Mouse (Mus musculus): Measurements from ENCODE around the gene Cbx7. TPM values are rescaled to one million over a fixed set of nuclear protein-coding genes. Genes with fewer than 3 reads are reported as not detected.

Gene Cbx7
- polyA plus RNA-seq, 1 experiment from 2014 or later, result 4.5 TPM

GRCm38 (mm10) chr15:80004644-80005340 lies 33.9 kb upstream of the Cbx7 start:
- DNase-seq (ENCODE audit: low spot score) (peak; percentile 74), ATAC-seq (peak; percentile 81)
- H3K36me3 ChIP-seq (ENCODE audit: insufficient read depth, low read length), result peaks cover 4% of the 10 kb centered on the region; the same call in 1 of the 2 replicates
- no peak overlapping the region; the same call in 1 of the 2 replicates for H3K4me2 ChIP-seq (replicated peaks; ENCODE audit: low read depth, low read length)
- no peak overlapping the region for H3K9ac ChIP-seq (replicated peaks; ENCODE audit: low read depth)
- H3K9me3 ChIP-seq (ENCODE audit: low read length), result no peaks in the 10 kb centered on the region
- no peak overlapping the region for H3K4me3 ChIP-seq (ENCODE audit: low read depth, low read length)
- H3K27me3 ChIP-seq (replicated peaks; ENCODE audit: insufficient read depth, low read length), result no peaks in the 10 kb centered on the region
- WGBS, result 14% methylated on average over 14 of the region's 14 CpGs
- TF ChIP-seq EP300 (IDR thresholded peaks at IDR 0.05) (peak; percentile 71), CTCF (IDR thresholded peaks at IDR 0.05) (no peak)
- H3K27ac ChIP-seq (ENCODE audit: low read length), result peak overlapping the region; percentile 64; the same call in 1 of the 2 replicates
- H3K4me1 ChIP-seq (ENCODE audit: insufficient read depth, low read depth, low read length), result peaks cover 15% of the 10 kb centered on the region

DNA sequence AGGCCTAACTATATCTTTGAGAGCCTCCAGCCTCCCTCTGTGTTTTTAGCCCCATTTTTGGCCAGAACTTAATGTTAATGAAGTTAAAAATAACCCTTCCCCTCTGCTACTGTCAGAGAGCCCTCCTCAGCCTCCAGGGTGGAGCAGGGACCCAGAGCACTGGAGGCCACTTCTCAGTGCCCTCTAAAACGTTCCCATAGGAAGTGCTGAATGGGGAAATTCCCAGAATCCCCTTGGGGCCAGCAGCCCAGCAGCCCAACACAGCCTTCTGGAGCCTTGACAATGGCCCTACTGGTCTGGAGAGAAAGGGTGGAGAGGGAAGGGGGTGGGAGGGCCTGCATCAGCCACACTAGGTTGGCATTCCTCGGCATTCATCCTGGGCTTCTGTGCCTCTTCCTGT lies 32.7 kb upstream of the Cbx7 start:
- ATAC-seq (no peak), DNase-seq (ENCODE audit: low spot score) (no peak)
- peaks cover 4% of the 10 kb centered on the region; the same call in 1 of the 2 replicates for H3K36me3 ChIP-seq (ENCODE audit: insufficient read depth, low read length)
- H3K9ac ChIP-seq (replicated peaks; ENCODE audit: low read depth), result no peak overlapping the region
- H3K9me3 ChIP-seq (ENCODE audit: low read length), result no peaks in the 10 kb centered on the region
- H3K4me3 ChIP-seq (ENCODE audit: low read depth, low read length), result no peak overlapping the region
- peaks cover 15% of the 10 kb centered on the region for H3K4me1 ChIP-seq (ENCODE audit: insufficient read depth, low read depth, low read length)
- no peak for TF ChIP-seq EP300 (IDR thresholded peaks at IDR 0.05)
- no peak for TF ChIP-seq CTCF (IDR thresholded peaks at IDR 0.05)
- H3K27me3 ChIP-seq (replicated peaks; ENCODE audit: insufficient read depth, low read length), result no peaks in the 10 kb centered on the region
- whole genome bisulfite sequencing, result 46% methylated on average over 2 of the region's 2 CpGs
- no peak overlapping the region for H3K4me2 ChIP-seq (replicated peaks; ENCODE audit: low read depth, low read length)
- H3K27ac ChIP-seq (ENCODE audit: low read length), result 0 out of 2 replicates have a peak overlapping the region, but pooled peaks have one; percentile 60

DNA sequence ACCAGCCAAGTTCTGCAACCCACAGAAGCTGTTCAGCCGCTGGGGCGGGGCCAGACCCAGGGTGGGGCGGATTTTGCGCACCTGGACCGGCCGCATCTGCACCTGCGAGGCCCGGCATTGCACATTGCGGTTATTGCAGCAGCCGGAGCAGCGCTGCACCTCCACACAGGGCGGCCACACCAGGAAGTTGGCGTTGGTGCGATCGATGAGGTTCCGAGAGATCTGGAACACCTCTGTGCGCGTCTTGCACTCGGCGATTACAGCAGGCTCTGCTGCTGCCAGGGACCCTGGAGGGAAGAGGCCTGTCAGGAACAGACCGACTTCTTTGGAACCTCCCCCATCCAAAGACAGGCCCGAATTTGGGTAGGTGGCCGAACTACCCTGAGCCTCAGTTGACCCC lies 30.7 kb upstream of the Cbx7 start:
- TF ChIP-seq EP300 (IDR thresholded peaks at IDR 0.05) (no peak), CTCF (IDR thresholded peaks at IDR 0.05) (no peak)
- Histone ChIP-seq H3K27me3 (replicated peaks; ENCODE audit: insufficient read depth, low read length) (no peaks in the 10 kb centered on the region), H3K36me3 (ENCODE audit: insufficient read depth, low read length) (peaks cover 4% of the 10 kb centered on the region; the same call in 1 of the 2 replicates), H3K9me3 (ENCODE audit: low read length) (no peaks in the 10 kb centered on the region), H3K27ac (ENCODE audit: low read length) (no peak overlapping the region), H3K9ac (replicated peaks; ENCODE audit: low read depth) (no peak overlapping the region), H3K4me2 (replicated peaks; ENCODE audit: low read depth, low read length) (no peak overlapping the region), H3K4me1 (ENCODE audit: insufficient read depth, low read depth, low read length) (peaks cover 15% of the 10 kb centered on the region), H3K4me3 (ENCODE audit: low read depth, low read length) (no peak overlapping the region)
- no peak for ATAC-seq
- no peak for DNase-seq (ENCODE audit: low spot score)
- 82% methylated on average over 23 of the region's 23 CpGs for WGBS

DNA sequence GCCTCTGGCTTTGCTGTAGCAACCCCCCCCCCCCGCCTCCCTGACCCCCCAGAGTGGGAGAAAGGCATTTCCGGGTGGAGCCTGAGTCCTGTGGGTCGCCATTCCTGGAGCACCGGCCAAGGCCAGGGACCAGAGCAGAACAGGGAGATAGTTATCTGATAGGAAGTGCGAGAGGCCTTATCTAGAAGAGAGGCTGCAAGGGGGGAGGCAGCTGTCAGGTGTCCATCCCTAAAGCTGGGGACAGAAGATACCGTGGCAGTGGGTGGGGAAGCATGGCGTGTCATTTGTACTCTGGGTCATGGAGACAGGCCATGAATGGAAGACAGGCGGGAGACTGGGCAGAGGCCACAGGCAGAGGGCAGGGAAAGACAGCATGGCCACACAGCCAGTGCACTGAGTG lies 29.8 kb upstream of the Cbx7 start:
- peaks cover 4% of the 10 kb centered on the region; the same call in 1 of the 2 replicates for H3K36me3 ChIP-seq (ENCODE audit: insufficient read depth, low read length)
- no peak overlapping the region for H3K9ac ChIP-seq (replicated peaks; ENCODE audit: low read depth)
- WGBS, result 38% methylated on average over 8 of the region's 8 CpGs
- 0 out of 2 replicates have a peak, but pooled peaks have one; percentile 1 for TF ChIP-seq CTCF (IDR thresholded peaks at IDR 0.05)
- TF ChIP-seq EP300 (IDR thresholded peaks at IDR 0.05), result peak; percentile 55; the same call in 1 of the 2 replicates
- no peak overlapping the region for H3K27ac ChIP-seq (ENCODE audit: low read length)
- DNase-seq (ENCODE audit: low spot score), result peak; percentile 59
- H3K4me2 ChIP-seq (replicated peaks; ENCODE audit: low read depth, low read length), result no peak overlapping the region
- H3K4me3 ChIP-seq (ENCODE audit: low read depth, low read length), result no peak overlapping the region
- ATAC-seq, result peak; percentile 38
- H3K9me3 ChIP-seq (ENCODE audit: low read length), result no peaks in the 10 kb centered on the region
- H3K4me1 ChIP-seq (ENCODE audit: insufficient read depth, low read depth, low read length), result peaks cover 8% of the 10 kb centered on the region; the same call in 1 of the 2 replicates
- no peaks in the 10 kb centered on the region for H3K27me3 ChIP-seq (replicated peaks; ENCODE audit: insufficient read depth, low read length)

- Histone ChIP-seq H3K27ac (ENCODE audit: low read length) (peak overlapping the region; percentile 20; the same call in 1 of the 2 replicates), H3K4me2 (replicated peaks; ENCODE audit: low read depth, low read length) (no peak overlapping the region), H3K4me3 (ENCODE audit: low read depth, low read length) (no peak overlapping the region), H3K27me3 (replicated peaks; ENCODE audit: insufficient read depth, low read length) (no peaks in the 10 kb centered on the region), H3K9me3 (ENCODE audit: low read length) (no peaks in the 10 kb centered on the region), H3K36me3 (ENCODE audit: insufficient read depth, low read length) (peaks cover 4% of the 10 kb centered on the region; the same call in 1 of the 2 replicates), H3K9ac (replicated peaks; ENCODE audit: low read depth) (no peak overlapping the region), H3K4me1 (ENCODE audit: insufficient read depth, low read depth, low read length) (no peaks in the 10 kb centered on the region)
- peak; percentile 68 for ATAC-seq
- WGBS, result 28% methylated on average over 3 of the region's 3 CpGs
- no peak for DNase-seq (ENCODE audit: low spot score)
- no peak for TF ChIP-seq CTCF (IDR thresholded peaks at IDR 0.05)
- no peak for TF ChIP-seq EP300 (IDR thresholded peaks at IDR 0.05)
Measured at GRCm38 (mm10) chr15:79997988-79998387, 27.1 kb upstream of the Cbx7 start.

DNA sequence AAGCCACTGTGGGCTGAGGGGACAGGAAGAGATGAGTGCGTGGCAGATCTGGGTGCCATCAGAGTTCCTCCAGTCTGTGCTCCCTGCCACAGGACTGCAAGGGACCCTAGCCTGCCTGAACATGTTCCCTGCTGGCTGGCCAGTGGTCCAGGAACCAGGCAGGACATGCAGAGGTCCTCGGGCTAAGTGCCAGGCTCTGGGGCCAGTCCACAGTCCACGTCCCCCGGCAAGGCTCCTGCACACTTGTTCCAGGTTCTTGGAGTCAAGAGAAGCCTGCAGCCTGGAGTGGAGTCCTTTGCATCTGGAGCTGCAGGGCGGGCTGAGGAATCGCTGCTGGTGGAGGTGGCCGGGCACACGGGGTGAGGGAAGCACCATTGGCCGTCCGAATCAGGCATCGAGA lies 25.9 kb upstream of the Cbx7 start:
- TF ChIP-seq EP300 (IDR thresholded peaks at IDR 0.05), result no peak
- no peak for TF ChIP-seq CTCF (IDR thresholded peaks at IDR 0.05)
- WGBS, result 89% methylated on average over 11 of the region's 11 CpGs

More for the DNA sequence above, 25.9 kb upstream of the Cbx7 start:
- Histone ChIP-seq H3K36me3 (ENCODE audit: insufficient read depth, low read length) (peaks cover 4% of the 10 kb centered on the region; the same call in 1 of the 2 replicates), H3K9ac (replicated peaks; ENCODE audit: low read depth) (no peak overlapping the region), H3K4me3 (ENCODE audit: low read depth, low read length) (no peak overlapping the region), H3K27ac (ENCODE audit: low read length) (no peak overlapping the region), H3K27me3 (replicated peaks; ENCODE audit: insufficient read depth, low read length) (no peaks in the 10 kb centered on the region), H3K4me2 (replicated peaks; ENCODE audit: low read depth, low read length) (no peak overlapping the region), H3K4me1 (ENCODE audit: insufficient read depth, low read depth, low read length) (no peaks in the 10 kb centered on the region), H3K9me3 (ENCODE audit: low read length) (no peaks in the 10 kb centered on the region)
- DNase-seq (ENCODE audit: low spot score) (no peak), ATAC-seq (no peak)

All from lung, postnatal 0 days (tissue).